Mouse (Mus musculus): ENCODE measurements around the gene Ube2g2.

- TF ChIP-seq POLR2A (IDR thresholded peaks at IDR 0.05; ENCODE audit: insufficient read depth, low read length) (no peak), CTCF (IDR thresholded peaks at IDR 0.05; ENCODE audit: low read depth, low read length) (no peak), EP300 (IDR thresholded peaks at IDR 0.05; ENCODE audit: insufficient read depth, low read depth, low read length) (no peak)
Observed at GRCm38 (mm10) chr10:77589749-77590148, 32.3 kb upstream of the Ube2g2 start.
